Mouse (Mus musculus): ENCODE data around the gene Pdik1l. TPM values are rescaled to one million over a fixed set of nuclear protein-coding genes. Genes with fewer than 3 reads are reported as not detected.

Gene Pdik1l
- polyA plus RNA-seq, 1 experiment = 12.2 TPM

DNA sequence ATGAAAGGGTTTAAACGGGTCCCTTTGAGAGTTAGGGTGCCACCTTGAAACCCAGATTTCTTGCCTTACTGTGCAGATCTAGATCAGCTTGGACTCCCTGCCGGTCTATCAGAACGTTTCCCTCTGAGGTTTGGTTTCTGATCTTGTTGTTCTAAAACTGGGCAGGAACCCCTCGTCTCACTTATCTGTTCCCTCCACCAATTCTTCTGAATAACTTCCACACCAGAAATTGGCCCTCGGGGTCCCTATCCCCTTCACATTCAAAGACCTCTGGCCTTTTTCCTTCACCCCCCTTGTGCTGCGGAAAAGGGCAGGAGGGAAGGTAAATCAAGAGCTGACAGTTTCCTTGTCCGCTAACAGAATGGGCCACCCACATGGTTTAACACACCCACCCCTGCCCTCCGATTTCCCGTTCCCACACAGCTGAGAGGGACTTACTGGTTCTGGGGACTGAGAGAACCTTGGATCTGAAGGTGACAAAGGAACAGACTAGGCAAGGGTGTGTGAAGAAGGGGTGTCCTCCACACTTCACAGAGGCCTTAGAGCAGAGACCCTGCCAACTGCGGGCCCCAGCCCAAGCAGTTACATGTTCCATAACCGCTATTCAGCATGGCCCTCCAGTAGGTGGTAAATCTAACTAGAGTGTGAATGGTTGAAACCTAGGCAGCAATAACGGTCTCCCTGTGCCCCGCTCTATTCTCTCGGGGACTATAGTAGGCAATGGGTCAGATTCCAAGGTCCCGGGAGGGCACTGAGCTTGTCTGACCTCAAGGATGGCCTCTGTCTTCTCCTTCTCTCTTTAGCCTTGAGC is 34.6 kb downstream of the Pdik1l start:
- Histone ChIP-seq H3K4me1 (ENCODE audit: control insufficient read depth, insufficient read depth, low read length) (no peaks in the 10 kb centered on the region), H3K27ac (ENCODE audit: insufficient read depth, low read depth, low read length) (no peak overlapping the region), H3K4me3 (ENCODE audit: insufficient read depth, low read length) (no peak overlapping the region)
- TF ChIP-seq CTCF (IDR thresholded peaks at IDR 0.05; ENCODE audit: low read depth, low read length) = no peak
- TF ChIP-seq POLR2A (IDR thresholded peaks at IDR 0.05; ENCODE audit: borderline replicate concordance, low read depth, low read length) = no peak

DNA sequence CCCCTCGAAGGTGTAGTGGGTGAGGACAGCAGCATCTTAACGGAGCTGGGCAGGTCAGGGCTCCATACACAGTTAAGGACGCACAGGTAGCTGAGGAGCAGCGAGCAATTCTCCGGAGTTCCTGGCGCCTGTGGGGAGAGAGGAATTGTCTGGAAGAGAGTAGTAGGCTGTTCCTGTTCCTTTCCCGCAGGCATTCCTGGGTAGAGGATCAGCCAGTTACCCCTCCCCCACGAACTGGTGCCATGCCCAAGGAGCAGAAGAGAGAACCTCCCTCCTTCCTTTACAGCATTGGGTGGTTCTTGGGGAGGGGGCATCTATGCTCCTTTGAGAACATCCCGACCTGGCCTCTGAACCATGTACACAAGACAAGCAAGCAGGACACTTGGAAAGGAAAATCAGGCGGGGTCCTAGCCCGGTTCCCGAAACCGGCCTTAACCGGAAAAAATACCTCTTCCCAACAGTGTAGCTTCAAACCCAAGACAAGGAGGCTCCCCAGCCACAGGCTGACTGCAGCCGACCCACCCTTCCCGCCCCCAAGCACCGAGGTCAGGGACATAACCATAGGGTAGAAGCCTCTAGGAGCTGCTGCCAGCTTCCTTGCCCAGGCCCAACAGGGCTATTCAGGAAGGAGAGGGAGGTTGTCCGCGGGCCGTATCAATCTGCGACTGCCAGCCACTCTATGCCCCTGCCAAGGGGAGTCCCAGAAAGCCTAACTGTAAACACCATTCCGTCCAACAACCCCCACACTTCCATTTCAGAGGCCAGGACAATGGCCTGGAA is 35.4 kb downstream of the Pdik1l start:
- Histone ChIP-seq H3K4me1 (ENCODE audit: control insufficient read depth, insufficient read depth, low read length) (no peaks in the 10 kb centered on the region), H3K4me3 (ENCODE audit: insufficient read depth, low read length) (no peak overlapping the region), H3K27ac (ENCODE audit: insufficient read depth, low read depth, low read length) (no peak overlapping the region)
- TF ChIP-seq POLR2A (IDR thresholded peaks at IDR 0.05; ENCODE audit: borderline replicate concordance, low read depth, low read length) (no peak), CTCF (IDR thresholded peaks at IDR 0.05; ENCODE audit: low read depth, low read length) (no peak)

DNA sequence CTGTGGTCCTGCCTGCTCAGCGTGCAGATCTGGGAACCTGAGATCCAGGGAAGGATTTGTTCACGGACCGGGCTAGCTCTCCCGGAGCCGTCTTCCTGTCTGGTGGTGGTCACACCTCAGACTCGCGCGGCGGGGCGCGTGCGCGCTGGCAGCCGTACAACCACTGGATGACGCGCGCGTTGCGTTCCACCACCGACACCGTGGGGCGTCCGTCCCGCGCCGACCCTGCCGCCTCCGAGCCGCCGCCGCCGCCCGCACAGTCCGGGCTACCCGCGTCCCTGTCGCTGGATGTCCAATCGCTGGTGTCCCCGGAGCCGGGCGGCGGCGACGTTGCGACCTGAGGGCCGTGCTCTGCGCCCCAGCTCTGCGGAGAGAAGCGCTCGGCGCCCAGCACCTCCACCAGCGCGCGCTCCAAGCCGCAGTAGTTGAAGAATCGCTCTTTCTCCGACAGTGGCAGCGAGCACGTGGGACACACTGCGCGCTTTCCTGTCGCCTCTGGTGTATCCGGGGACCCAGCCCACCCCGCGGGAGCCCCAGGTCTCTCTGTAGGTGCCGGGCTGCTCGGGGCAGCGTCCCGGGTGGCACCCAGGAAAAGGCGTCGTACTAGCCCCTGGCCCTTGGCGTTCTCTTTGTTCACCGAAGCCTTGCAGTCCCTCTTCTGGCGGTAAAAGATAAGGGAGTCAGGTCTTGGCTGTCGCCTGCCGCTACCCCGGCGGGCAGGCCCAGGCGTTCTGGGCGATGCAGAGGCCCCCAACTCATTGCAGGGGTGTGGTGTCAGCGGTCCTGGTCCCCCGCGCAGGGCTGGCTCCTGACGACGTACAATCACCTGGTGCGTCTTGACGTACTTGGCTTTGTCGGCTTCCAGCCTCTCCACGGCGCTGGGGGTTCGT is 36.2 kb downstream of the Pdik1l start:
- TF ChIP-seq POLR2A (IDR thresholded peaks at IDR 0.05; ENCODE audit: borderline replicate concordance, low read depth, low read length) (no peak), CTCF (IDR thresholded peaks at IDR 0.05; ENCODE audit: low read depth, low read length) (no peak)
- H3K4me3 ChIP-seq (ENCODE audit: insufficient read depth, low read length) = peak overlapping the region; percentile 36
- H3K4me1 ChIP-seq (ENCODE audit: control insufficient read depth, insufficient read depth, low read length) = no peaks in the 10 kb centered on the region
- no peak overlapping the region for H3K27ac ChIP-seq (ENCODE audit: insufficient read depth, low read depth, low read length)

DNA sequence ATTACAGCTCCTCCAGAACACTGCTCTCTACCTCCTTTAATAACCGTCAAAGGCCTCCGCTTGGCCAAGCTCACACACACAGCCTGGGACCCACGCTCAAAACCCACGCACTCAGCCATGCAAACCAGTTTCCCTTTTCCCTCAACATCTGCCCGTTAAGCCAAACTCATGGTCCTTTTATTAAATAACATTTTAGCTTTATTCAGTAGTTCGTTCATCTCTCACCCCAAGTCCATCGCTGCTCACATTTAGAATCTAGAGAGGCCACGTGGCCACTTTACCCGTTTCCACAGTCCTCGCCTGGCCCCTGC is 36.8 kb downstream of the Pdik1l start:
- Histone ChIP-seq H3K4me3 (ENCODE audit: insufficient read depth, low read length) (peak overlapping the region; percentile 36), H3K27ac (ENCODE audit: insufficient read depth, low read depth, low read length) (no peak overlapping the region), H3K4me1 (ENCODE audit: control insufficient read depth, insufficient read depth, low read length) (0 out of 2 replicates have a peak, but pooled peaks cover under 1% of the 10 kb centered on the region)
- no peak for TF ChIP-seq CTCF (IDR thresholded peaks at IDR 0.05; ENCODE audit: low read depth, low read length)
- TF ChIP-seq POLR2A (IDR thresholded peaks at IDR 0.05; ENCODE audit: borderline replicate concordance, low read depth, low read length) = no peak

DNA sequence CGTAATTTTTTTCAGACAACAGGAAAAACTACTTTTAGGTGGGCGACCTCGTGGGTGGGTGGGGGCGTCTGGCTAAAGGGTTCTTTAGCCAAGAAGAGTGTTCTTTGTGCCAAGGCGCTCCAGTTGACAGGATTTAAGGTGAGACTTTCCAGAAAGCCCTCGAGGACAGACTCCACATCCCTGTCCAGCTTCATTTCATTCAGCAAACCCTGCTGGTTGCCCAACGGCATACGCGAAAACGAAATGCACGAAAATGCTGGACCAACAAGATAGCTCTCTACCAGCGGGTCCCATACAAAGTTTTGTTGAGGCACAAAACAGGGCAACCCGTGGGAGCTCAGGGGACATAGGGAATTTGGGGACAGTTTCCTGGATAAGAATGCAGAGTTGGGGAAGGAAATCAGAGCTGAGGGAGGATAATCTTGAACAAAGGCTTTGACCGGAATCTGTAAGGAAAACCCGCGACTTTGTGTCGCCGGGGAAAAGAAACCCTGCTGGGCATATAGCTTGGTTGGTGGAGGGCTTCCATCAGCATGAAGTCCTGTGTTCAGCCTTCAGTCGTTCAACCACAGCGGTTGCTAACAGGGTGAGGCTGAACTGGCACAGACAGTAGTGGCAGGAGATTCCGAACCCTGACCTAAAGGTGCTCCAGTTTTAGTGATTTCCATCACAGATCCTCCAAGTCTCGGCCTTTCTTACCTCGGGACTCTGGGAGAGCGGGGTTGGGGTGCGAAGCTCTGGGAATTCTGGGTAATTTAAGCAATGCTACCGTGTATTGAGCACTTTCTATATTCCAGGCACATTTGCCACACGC is 37.4 kb downstream of the Pdik1l start:
- Histone ChIP-seq H3K4me3 (ENCODE audit: insufficient read depth, low read length) (no peak overlapping the region), H3K27ac (ENCODE audit: insufficient read depth, low read depth, low read length) (no peak overlapping the region), H3K4me1 (ENCODE audit: control insufficient read depth, insufficient read depth, low read length) (0 out of 2 replicates have a peak, but pooled peaks cover 3% of the 10 kb centered on the region)
- TF ChIP-seq POLR2A (IDR thresholded peaks at IDR 0.05; ENCODE audit: borderline replicate concordance, low read depth, low read length) = no peak
- TF ChIP-seq CTCF (IDR thresholded peaks at IDR 0.05; ENCODE audit: low read depth, low read length) = no peak

DNA sequence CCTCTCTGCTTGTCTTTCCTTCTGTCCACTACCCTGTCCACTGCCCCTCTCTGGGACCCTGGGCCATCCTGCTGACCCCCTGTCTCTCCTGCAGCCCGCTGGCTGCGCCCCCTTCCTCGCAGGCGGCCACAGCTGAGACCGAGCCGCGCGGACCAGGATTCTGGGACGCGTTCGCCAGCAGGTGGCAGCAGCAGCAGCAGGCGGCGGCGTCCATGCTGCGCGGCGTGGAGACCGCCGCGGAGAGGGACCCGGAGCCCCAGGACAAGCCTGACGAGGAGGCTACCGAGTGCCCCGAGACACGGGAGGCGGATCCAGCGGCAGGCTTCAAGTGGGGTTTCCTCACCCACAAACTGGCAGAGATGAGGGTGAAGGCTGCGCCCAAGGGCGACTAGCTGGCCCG is 38.0 kb downstream of the Pdik1l start:
- H3K4me1 ChIP-seq (ENCODE audit: control insufficient read depth, insufficient read depth, low read length) = peaks cover 3% of the 10 kb centered on the region; the same call in 1 of the 2 replicates
- peak overlapping the region; percentile 26; the same call in 1 of the 2 replicates for H3K4me3 ChIP-seq (ENCODE audit: insufficient read depth, low read length)
- no peak overlapping the region for H3K27ac ChIP-seq (ENCODE audit: insufficient read depth, low read depth, low read length)
- TF ChIP-seq CTCF (IDR thresholded peaks at IDR 0.05; ENCODE audit: low read depth, low read length) (peak; percentile 64), POLR2A (IDR thresholded peaks at IDR 0.05; ENCODE audit: borderline replicate concordance, low read depth, low read length) (no peak)

DNA sequence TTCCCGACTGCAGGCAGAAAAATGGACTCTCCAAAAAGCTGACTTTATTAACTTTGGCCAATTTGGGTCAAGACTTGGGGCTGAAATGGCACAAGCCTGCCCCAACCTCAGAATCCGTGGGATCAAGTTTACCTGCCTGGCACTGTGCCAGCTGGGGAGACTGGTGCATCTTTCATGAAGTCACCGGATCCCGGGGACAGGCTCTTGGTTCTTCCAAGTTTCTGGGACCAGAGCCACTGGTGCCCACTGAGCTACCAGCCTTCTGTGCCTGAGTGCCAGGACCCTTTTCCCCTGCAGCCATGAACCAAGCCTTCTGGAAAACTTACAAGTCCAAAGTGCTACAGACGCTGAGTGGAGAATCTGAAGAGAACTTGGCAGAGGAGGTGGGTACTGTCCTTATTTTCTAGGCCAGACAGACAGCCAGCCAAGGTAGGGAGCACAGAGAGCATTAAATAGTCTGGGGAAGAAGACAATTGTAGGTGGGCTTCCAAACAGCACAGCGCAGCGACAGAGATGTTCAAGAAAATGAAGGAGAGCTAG is 40.9 kb downstream of the Pdik1l start, which contains the start of gene Gm30191:
Gm30191 (plus strand) TSS at position 217 of the 540 bp plus-strand sequence.
- H3K4me1 ChIP-seq (ENCODE audit: control insufficient read depth, insufficient read depth, low read length) = peaks cover 11% of the 10 kb centered on the region
- TF ChIP-seq CTCF (IDR thresholded peaks at IDR 0.05; ENCODE audit: low read depth, low read length) = no peak
- no peak for TF ChIP-seq POLR2A (IDR thresholded peaks at IDR 0.05; ENCODE audit: borderline replicate concordance, low read depth, low read length)
- no peak within 1 kb of the TSS for H3K27ac ChIP-seq (ENCODE audit: insufficient read depth, low read depth, low read length)
- no peak within 1 kb of the TSS for H3K4me3 ChIP-seq (ENCODE audit: insufficient read depth, low read length)

DNA sequence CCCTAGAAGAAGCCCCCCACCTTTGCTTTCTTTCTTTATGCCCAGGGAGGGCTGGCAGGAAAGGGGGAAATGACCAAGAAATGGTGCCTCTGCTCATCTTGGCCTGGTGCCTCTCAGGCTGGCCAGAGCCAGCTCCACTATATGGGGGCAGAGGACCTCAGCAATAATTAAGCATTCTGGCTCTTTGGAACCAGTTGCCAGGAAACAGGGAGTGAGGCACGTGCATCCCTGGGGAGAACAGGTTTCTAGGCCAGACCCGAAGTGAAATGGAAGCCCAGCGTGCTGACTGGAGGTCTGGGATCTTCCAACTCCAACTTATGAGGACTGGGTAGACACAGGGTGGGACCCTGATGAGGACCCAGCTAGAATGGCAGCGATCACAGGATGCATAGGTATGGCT is 41.4 kb downstream of the Pdik1l start:
- no peak overlapping the region for H3K27ac ChIP-seq (ENCODE audit: insufficient read depth, low read depth, low read length)
- TF ChIP-seq POLR2A (IDR thresholded peaks at IDR 0.05; ENCODE audit: borderline replicate concordance, low read depth, low read length) (no peak), CTCF (IDR thresholded peaks at IDR 0.05; ENCODE audit: low read depth, low read length) (no peak)
- H3K4me1 ChIP-seq (ENCODE audit: control insufficient read depth, insufficient read depth, low read length) = peaks cover 11% of the 10 kb centered on the region
- H3K4me3 ChIP-seq (ENCODE audit: insufficient read depth, low read length) = no peak overlapping the region

All from bone marrow macrophage, adult 2 months (primary cell).